Mouse (Mus musculus) cortical plate, adult 2 months (tissue): ENCODE measurements around the gene Gm26992.

ENCODE experiments used
- CTCF ChIP-seq: fragments of 200-500 bp; IDR thresholded peaks from 2 replicates; pipeline ENCODE4 v1.5.1; 2011; ENCODE audit warnings: mild to moderate bottlenecking, control low read depth, low read length; ENCODE audit not compliant: insufficient read depth; ENCODE audit errors: extremely low read depth
- POLR2A ChIP-seq: fragments of 200-500 bp; IDR thresholded peaks from 2 replicates; pipeline ENCODE4 v1.6.1; 2011; ENCODE audit warnings: mild to moderate bottlenecking, low read length, control low read depth; ENCODE audit not compliant: insufficient read depth; ENCODE audit errors: extremely low read depth

GRCm38 (mm10) chrX:103518798-103519197 lies 97.0 kb downstream of the Gm26992 start:
- no peak for TF ChIP-seq POLR2A
- no peak for TF ChIP-seq CTCF
